Mouse (Mus musculus): Measurements from ENCODE around the gene Vmn1r60. TPM values are rescaled to one million over a fixed set of nuclear protein-coding genes. Genes with fewer than 3 reads are reported as not detected.
"Not testable (repeated sequence)": the region's sequence is repeated elsewhere in the genome, so short reads cannot be mapped to it uniquely, and the experiment has no call there.

Vmn1r60 gene
- polyA plus RNA-seq (2011; ENCODE audit: insufficient read depth, insufficient read length, low read depth, missing spikeins): not detected in 2 replicates

- H3K9me3 ChIP-seq (replicated peaks; ENCODE audit: control insufficient read depth, insufficient read depth, low read length, poor library complexity, severe bottlenecking); H3K4me1 ChIP-seq (ENCODE audit: control insufficient read depth, insufficient read depth, low read length); H3K4me3 ChIP-seq (ENCODE audit: low read depth, low read length); H3K9ac ChIP-seq (ENCODE audit: low read depth, poor library complexity, severe bottlenecking); H3K27ac ChIP-seq (ENCODE audit: insufficient read depth, low read length); H3K27me3 ChIP-seq (ENCODE audit: control insufficient read depth, insufficient read depth, low read length, poor library complexity, severe bottlenecking); H3K36me3 ChIP-seq (ENCODE audit: control insufficient read depth, insufficient read depth, low read length, poor library complexity, severe bottlenecking): not testable (repeated sequence)
Measured at GRCm38 (mm10) chr7:5547217-5547616, at the start of gene Vmn1r60. TSS of gene Vmn1r60 (minus strand) at chr7:5547317.

GRCm38 (mm10) chr7:5540770-5541436 lies 6.2 kb downstream of the Vmn1r60 start:
- H3K27me3 ChIP-seq (ENCODE audit: control insufficient read depth, insufficient read depth, low read length, poor library complexity, severe bottlenecking); H3K4me1 ChIP-seq (ENCODE audit: control insufficient read depth, insufficient read depth, low read length); H3K4me3 ChIP-seq (ENCODE audit: low read depth, low read length); H3K9ac ChIP-seq (ENCODE audit: low read depth, poor library complexity, severe bottlenecking); H3K36me3 ChIP-seq (ENCODE audit: control insufficient read depth, insufficient read depth, low read length, poor library complexity, severe bottlenecking); H3K27ac ChIP-seq (ENCODE audit: insufficient read depth, low read length); H3K9me3 ChIP-seq (replicated peaks; ENCODE audit: control insufficient read depth, insufficient read depth, low read length, poor library complexity, severe bottlenecking): not testable (repeated sequence)

GRCm38 (mm10) chr7:5493856-5494255 lies 53.3 kb downstream of the Vmn1r60 start, which contains the start of gene Vmn2r28:
TSS of gene Vmn2r28 (minus strand) at chr7:5493956.
- not testable (repeated sequence) for H3K4me3 ChIP-seq (ENCODE audit: low read depth, low read length); H3K9me3 ChIP-seq (replicated peaks; ENCODE audit: control insufficient read depth, insufficient read depth, low read length, poor library complexity, severe bottlenecking); H3K4me1 ChIP-seq (ENCODE audit: control insufficient read depth, insufficient read depth, low read length); H3K36me3 ChIP-seq (ENCODE audit: control insufficient read depth, insufficient read depth, low read length, poor library complexity, severe bottlenecking); H3K27ac ChIP-seq (ENCODE audit: insufficient read depth, low read length); H3K27me3 ChIP-seq (ENCODE audit: control insufficient read depth, insufficient read depth, low read length, poor library complexity, severe bottlenecking); H3K9ac ChIP-seq (ENCODE audit: low read depth, poor library complexity, severe bottlenecking)

Other genes with a start within 250 kb of the Vmn1r60 start
- not detected in 2 replicates for gene Gm5065, start 196.8 kb downstream of the Vmn1r60 start, polyA plus RNA-seq (2011; ENCODE audit: insufficient read depth, insufficient read length, low read depth, missing spikeins)
- not detected in 2 replicates for gene Nlrp2, start 196.3 kb downstream of the Vmn1r60 start, polyA plus RNA-seq (2011; ENCODE audit: insufficient read depth, insufficient read length, low read depth, missing spikeins)
- gene Vmn1r58, start 133.9 kb downstream of the Vmn1r60 start, polyA plus RNA-seq (2011; ENCODE audit: insufficient read depth, insufficient read length, low read depth, missing spikeins): not detected in 2 replicates
- gene Vmn1r59, start 90.5 kb downstream of the Vmn1r60 start, polyA plus RNA-seq (2011; ENCODE audit: insufficient read depth, insufficient read length, low read depth, missing spikeins): not detected in 2 replicates
- not detected in 2 replicates for gene Vmn2r28, start 53.4 kb downstream of the Vmn1r60 start, polyA plus RNA-seq (2011; ENCODE audit: insufficient read depth, insufficient read length, low read depth, missing spikeins)
- gene Vmn1r61, start 66.0 kb upstream of the Vmn1r60 start, polyA plus RNA-seq (2011; ENCODE audit: insufficient read depth, insufficient read length, low read depth, missing spikeins): 0.12 TPM in 1 of 2 replicates, not detected in the other
- gene Vmn1r62, start 126.3 kb upstream of the Vmn1r60 start, polyA plus RNA-seq (2011; ENCODE audit: insufficient read depth, insufficient read length, low read depth, missing spikeins): not detected in 2 replicates

All from ES-Bruce4 (cell line).